Mouse (Mus musculus) thymus, postnatal 10 days (tissue): ENCODE measurements around the gene Gss.
"Not testable (repeated sequence)": the region's sequence is repeated elsewhere in the genome, so short reads cannot be mapped to it uniquely, and the experiment has no call there.

Source experiments
- DNase-seq, 2 experiments: peaks; one replicate each; pipeline ENCODE4 v3.0.0; 2021; ENCODE audit warnings: low spot score in 2 of 2

The Gss gene

DNA sequence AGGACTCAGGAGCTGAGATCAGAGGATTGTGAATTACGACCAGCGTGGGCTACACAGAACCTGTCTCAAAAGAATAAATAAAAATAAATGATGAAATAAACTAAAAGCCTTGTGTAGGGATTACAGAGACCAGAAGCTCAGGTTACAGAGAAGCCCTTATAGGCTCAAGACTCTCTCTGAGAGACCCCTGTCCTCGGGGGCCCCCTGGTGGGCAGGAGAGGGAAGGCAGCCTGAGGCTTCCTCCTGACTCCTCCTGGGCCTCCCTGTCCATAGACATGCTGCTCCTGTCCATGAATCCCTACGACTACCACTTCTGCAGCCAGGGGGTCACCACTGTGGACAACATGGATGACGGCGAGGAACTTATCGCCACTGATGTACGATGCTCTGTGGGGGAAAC, 27.2 kb upstream of the Gss start:
- peak; percentile 72 to 94 for DNase-seq

DNA sequence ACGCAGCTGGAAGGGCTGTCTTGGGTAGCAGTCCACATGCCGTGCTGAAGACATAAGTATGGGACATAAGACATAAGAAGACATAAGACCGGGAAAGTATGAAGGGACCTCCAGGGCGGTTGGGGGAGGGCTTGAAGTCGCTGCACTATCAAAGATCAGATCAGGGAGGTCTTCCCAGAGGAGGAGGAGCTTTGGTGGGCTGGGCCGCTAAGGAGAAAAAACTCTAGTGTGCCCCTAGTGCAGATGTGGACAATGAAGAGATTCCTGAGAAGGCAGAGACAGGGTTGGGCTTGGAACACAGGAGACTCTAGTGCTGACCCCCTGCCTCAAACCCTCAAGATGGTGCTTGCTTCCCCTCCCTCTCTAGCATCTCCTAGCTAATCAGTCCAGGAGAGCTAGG, 24.4 kb upstream of the Gss start:
- DNase-seq, result no peak

DNA sequence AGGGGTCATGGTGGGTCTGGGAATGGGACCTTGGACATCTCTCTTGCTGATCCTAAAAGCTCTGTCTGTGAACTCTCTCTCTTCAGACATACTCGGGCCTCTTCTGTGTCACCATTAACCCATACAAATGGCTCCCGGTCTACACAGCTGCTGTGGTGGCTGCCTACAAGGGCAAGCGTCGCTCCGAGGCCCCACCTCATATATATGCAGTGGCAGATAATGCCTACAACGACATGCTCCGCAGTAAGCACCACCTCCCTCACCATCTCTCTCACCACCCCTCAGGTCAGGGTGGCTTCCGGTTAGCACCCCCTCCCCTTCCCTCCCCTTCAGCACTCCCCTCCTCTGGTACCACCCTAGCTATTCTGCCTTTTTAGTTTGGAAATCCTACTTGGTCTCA, 21.3 kb upstream of the Gss start:
- DNase-seq, result no peak

DNA sequence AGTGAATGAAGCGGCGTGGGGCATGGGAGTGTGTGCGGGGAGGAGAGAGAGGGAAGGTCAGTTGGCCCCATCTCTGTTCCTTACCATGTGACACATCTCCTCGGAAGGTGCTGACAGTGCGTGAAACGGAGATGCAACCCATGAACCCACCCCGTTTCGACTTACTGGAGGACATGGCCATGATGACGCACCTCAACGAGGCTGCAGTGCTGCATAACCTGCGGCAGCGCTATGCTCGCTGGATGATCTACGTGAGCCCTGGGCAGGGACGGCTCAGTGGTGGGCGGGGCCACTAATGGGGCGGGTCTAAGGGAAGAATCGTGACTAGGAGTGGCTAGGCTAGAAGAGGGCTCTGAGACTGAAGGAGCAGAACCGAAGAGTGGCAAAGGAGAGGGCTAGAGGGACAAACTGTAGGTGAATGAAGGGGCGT, 20.7 kb upstream of the Gss start:
- DNase-seq, result peak; percentile 28 to 59

DNA sequence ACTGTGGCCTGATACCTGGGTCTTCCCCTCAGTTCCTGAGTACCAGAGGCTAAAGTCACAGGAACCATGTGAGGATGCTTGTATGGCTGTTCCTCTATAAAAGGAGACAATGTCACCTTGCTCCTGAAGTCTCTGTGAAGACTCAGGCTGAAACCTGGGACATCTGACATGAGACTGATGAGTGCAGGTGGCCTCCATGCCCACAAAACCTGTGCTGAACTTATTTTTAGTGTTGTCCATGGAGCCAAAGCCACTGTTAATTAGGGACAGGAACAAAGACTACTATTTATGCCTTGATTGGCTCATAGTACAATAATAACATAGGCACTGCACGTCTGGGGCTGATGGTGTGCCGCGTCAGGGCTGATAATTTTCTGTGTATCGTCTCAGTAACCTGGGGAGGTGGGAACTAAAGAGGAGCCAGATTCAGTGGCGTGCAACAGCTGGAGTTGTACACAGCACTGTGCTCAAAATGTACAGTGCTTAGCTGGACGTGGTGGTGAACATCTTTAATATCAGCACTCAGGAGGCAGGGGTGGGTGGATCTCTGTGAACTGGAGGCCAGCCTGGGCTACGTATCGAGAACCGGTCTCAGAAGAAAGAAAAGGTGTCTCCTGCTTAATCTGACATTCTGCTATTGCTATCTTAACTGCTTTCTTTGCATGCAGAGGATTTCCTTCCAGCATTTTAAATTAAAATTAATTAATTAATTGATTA, 19.4 kb upstream of the Gss start:
- DNase-seq, result no peak

DNA sequence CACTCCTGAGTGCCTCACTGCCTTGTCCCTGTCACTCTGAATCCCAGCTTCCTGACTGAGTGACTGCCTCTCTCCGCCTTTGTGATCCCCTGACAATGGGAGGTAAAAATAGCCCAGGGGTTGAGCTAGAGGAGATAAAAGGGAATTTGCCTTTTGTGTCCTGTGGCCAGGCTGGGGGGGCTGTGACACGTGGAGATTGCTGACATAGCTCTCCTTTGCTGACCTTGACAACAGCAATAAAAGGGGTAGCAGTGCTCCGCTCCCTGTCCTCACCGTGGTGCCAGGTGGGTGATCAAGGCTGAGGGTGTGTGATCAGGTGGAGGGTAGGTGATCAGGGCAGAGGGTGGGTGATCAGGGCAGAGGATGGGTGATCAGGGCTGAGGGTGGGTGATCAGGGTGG, 18.4 kb upstream of the Gss start, which contains the start of gene Myh7b:
Gene Myh7b, plus strand, starts transcription at position 235 of the 400 bp plus-strand sequence.
- no peak for DNase-seq

DNA sequence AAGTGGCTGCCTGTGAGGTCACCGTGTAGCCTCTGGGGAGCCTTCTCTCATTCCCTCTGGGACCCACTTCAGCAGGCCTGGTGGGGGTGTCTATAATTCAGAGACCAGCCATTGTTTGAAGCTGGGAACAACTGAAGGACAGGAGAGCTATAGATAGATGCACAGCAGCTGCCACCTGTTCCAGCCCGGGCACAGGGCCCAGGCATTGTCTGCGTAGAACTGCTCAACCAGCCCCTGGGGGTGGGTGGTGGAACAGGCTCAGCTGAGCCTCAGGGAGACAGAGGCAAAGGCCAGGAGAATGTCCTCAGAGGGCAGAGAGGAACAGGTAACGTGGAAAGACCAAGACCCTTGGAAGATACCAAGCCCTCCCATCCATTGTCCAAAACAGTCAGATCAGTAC, 13.8 kb upstream of the Gss start:
- no peak for DNase-seq

DNA sequence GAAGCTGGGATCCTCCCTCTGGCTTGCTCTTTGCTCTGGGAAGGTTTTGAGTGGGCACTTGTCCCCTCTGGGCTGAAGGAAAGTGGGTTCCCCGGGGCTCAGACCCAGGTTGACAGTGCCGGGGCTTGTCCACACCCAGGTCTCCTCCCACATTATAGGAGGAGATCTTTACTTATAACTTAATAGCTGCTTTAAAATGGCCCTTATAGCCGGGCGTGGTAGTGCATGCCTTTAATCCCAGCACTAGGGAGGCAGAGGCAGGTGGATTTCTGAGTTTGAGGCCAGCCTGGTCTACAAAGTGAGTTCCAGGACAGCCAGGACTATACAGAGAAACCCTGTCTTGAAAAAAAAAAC, 12.6 kb upstream of the Gss start:
- DNase-seq, result not testable (repeated sequence)

DNA sequence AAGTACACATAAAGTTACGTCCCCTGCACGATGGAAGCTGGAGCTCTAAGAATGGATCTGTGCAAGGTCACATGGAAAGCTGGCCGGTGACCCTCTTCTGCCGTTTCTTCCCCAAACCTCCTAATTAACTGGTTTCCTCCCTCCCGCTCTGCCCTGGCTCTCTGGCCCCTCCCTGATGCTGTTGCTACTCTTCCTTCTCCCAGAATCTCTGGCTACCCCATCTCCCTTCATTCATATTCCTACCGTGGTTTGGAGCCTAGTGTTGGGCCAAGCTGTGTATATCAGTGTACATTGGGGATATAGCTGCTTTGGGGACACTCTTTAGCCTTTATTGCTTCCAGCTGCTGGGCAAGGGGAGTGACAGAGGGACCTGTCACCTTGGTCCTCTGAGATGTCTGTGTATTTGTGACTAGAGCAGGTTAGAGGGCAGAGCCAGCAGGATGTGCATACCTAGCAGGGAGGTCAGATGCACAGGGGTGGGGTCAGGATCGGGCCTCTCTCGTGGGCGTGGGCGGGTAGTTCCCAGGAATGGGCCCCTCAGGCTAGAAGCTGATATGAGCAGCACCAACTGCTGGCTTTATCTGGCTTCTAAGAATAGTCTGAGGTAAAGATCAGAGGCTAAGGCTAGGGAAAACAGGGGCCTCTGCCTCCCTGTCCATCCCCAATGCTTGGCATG, 12.1 kb upstream of the Gss start:
- DNase-seq, result no peak

DNA sequence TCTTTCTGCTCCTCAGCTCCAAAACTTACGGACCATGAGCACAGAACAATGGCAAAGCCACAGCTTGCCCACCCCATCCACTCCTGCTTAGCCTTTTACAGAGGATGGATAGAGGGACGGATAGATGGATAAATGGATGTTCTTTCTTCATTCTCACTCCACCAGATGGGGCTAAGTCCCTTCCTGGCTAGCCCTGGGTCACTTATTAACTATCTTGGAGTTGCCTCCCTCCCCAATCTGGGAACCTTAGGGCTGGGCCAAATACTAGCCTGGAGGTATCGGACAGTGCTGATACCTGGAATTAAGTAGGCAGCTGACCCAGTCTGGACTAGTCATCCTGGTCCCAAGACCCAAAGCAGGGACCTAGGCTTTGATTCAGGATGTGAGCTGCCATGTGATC, 11.1 kb upstream of the Gss start:
- DNase-seq, result no peak

DNA sequence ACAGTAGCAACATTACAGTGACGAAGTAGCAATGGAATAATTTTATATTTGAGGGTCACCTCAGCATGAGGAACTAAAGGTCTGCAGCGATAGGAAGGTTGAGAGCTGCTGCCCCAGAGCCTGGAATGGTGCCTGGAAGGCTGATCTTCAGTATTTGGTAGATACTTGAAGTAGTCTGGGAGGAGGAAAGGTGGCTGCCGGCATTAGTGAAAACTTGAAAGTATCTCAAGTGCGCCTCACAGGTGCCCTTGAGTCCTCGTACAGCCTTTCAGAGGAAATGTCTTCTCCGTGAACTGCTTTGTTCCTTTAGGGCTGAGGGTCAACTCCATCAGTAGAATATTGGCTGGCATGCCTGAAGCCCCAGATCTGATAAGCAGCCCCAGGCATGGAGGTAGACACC, 2.9 kb upstream of the Gss start:
- DNase-seq, result no peak

DNA sequence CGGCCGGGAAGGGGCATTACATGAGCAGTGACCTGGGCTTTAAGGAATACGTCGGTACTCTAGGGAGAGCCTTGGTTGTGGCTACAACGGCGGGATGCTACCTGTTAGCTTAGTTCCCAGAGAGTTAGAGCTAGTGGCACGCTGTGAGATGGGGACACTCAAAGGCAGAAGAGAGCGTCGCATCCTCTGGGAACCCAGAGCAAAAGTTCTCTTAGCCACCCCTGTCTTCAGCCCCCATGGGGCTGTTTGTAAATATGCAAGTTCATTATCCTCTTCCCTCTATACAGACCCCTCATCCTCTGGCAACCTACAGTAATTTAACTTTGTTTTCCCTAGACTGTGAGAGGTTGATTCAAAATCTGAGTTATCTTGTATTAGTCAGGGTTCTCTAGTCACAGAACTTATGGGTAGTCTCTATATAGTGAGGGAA, 259 bp upstream of the Gss start:
- no peak for DNase-seq

DNA sequence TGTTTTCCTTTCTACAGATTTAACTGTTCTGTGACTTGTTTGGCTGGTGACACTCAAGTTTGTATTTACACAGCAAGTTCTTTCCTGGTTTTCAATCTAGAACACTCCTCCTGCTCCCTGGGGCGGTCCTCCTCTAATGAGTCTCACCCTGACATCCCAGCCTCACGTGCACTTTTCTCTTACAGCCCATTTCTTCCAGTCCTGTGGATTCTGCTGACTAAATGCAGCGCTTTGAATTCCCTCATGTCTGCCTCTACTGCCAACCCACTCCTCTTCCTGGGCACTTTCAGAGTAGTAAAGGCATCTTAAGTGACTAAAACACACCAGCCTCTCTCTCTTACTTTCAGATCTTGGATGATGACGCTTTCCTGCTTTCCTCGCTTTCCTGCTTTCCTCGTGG, 934 bp downstream of the Gss start:
- DNase-seq, result no peak

DNA sequence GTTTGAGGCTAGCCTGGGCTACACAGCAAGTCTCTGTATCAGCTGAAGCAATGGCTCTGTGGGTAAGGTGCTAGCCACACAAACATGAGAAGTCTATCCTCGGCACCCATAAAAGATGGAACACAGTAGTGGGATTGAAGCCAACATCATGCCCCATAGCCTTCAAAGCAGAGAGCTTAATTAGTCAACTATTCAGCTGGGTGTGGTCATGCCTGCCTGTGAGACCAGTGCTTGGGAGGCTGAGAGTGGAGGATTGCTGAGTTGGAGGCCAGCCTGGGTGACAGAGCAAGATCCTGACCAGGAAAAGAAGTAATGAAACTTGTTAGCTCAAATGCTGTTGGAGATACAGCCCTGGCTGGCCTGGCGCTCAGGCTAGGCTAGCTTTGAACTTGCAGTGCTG, 1.7 kb downstream of the Gss start:
- DNase-seq, result no peak

DNA sequence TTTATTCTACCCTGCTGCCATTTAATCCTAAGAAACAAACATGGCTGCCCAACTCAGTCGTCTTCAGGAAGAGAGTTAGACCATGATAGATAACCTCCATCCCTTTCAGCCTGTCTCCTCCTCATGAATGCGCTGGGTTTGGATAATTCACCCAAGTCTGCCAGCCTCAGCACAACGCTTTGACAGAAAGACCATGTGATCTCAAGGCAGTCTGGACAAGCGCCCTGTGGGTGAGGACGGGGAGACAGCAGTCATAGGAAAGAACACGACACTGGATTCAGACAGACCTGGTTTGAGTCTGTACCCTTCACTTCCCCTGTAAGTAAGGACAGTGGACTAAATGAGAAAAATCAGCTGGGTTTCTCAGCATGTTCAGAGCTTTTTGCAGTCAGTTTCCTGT, 3.1 kb downstream of the Gss start:
- DNase-seq, result no peak

DNA sequence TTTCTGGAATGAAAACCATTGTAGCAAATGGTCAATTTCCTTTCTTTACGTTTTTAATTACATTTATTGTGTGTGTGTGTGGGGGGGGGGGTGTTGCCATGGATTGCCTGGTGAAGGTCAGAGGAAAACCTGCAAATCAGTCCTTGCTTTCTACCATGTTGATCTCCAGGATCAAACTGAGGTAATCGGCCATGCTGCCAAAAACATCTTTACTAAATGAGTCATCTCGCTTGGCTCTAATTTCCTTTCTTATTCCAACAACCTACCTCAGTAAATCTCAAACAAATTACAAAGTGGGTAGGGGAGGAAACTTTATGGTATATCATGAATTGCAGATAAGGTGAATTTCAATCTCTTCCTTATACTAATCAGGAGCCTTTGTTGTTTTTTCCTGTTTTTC, 4.5 kb downstream of the Gss start:
- no peak for DNase-seq

DNA sequence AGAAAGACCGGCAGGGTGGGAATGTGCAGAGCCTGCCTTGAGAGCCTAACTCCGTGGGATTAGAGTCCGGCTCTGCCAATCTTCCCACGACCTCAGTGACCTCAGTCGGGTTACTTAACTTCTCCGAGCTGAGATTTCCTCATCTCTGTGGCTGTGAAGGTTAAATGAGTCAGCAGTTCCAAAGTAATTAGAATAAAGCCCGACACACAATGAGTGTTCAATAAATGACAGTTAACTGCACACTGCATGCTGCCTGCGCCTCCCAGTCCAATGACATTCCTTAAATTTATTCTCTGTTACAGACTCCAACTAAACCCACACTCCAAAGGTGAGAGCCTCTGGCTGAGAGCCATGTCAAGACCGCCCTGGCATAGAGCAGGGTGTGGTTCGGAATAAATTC, 7.1 kb downstream of the Gss start:
- DNase-seq, result no peak

DNA sequence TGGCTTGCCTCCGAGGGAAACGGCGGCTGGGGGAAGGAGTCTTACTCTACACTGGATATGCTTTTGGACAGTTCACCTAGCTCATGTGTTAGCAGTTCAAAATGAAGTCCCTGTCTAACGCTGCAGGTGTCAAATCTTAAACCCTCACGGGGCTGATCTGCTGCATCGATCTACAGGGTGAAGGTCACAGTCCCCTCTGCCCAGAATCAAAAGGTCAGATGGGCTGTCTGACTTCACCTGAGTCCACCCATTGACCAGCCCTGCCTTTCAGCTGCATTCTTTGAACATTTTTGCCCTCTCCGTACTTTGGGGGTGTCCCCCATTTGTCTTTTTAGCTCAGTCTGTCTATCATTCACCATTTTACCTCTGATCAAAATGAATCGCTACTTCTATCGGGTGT, 7.5 kb downstream of the Gss start:
- no peak for DNase-seq

DNA sequence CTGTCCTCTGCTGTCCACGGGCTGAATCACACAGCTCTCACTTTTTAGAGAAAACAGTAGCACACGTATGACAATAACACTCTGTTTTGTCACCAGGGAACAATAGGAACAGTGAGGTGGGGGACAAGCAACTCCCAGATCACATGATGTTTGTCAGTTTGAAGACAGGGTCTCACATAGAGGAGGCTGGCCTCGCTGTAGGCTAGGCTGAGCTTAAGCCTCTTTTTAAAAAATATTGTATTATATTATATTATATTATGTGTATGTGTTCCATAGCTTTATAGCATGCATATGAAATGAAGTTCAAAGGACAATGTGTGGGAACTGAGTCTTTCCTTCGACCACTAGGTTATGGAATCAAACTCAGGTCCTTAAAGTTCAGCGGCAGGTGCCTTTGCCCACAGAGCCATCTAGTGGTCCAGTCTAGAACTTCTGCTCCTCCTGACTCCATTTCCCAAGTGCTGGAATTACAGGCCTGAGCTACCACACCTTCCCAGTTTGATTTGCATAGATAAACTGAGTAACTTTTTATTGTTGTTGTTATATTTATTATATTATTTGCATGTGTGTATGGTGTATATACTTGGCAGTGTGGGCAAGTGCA, 8.6 kb downstream of the Gss start:
- DNase-seq, result peak in 1 of 2 experiments; percentile 42

DNA sequence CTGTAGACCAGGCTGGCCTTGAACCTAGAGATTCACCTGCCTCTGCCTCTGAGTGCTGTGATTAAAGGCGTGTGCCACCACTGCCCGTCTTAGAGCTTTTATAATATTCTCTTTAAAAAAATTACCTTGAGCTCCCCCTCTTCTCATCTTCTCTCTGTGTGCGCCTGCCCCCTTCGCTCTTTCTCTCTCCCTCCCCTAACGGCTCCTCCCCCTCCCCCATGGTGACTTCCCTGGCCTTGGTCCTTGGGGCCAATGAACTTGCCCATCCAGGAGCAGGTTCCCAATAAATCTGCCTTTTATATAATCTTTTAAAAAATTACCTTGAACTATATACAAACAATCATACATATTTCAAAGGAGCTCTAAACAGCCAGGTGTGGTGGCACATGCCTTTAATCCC, 9.6 kb downstream of the Gss start:
- DNase-seq, result no peak

DNA sequence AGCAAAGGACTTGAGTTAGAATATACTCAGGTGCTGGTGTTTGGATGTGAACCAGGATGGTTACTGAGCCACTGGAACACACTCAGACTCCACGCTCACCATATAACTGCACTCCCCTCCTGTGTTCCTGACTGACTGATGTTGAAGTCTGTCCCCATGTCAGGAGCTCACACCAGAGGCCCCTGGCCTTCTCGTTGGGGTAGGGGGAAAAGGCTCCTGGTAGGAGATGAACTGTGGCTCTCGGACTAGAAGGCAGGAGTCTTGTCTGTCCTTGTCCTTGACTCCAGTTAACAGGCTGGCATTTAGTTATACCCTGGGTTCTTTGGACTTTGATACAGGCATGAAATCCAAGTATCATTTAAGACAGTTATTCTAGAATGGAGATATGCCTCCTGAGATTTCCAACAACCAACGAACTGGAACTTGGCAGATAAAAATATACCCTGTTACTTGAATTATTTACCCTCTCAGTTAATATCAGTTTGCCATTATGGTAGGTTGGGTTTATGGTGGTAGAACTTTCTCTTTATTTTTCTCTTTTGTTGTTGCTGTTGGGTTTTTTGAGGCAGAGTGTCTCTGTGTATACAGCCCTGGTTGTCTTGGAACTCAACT, 10.1 kb downstream of the Gss start:
- DNase-seq, result no peak

DNA sequence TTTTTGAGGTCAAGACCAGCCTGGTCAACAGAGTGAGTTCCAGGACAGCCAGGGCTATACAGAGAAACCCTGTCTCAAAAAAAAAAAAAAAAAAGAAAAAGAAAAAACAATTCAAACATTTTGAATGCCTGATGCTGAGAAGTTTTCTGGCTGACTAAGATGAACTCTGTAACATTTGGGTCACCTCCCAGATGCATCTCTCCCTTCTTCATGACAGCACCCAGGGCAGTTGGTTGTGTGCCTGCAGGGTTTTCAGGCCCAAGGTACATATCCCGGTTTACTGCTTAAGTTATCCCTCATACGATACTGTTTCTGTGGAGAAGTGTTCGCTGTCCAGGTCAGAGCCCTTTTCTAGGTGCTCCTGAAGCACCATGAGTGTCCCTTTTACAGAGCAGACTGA, 12.3 kb downstream of the Gss start:
- no peak for DNase-seq

DNA sequence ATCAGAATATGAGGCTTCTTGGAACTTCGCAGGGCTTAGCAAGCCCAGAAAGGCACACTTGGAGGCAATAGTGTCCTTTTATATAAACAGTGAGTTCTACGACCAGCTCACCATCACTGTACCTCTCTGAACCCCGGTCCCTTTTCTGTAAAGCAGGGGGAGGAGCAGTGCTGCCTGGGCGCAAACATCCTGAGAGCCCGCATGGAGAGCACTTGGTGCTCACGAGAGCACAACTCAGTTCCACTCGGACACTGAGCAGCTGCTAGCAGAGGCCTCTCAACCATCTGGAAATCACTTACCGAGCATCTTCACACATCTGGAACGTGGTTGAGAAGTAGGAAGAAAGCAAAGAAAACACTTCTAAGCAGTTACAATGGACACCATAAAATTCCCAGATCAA, 16.0 kb downstream of the Gss start:
- DNase-seq, result no peak
